Mouse (Mus musculus): ENCODE measurements around the gene Gne. TPM values are rescaled to one million over a fixed set of nuclear protein-coding genes. Genes with fewer than 3 reads are reported as not detected.
"Not testable (repeated sequence)": the region's sequence is repeated elsewhere in the genome, so short reads cannot be mapped to it uniquely, and the experiment has no call there.

Gne gene
- total and polyA plus RNA-seq, 2 experiments from 2014 or later: 24.2 to 44.0 TPM

- 84% methylated on average over 5 of the region's 5 CpGs for WGBS
- H3K27ac ChIP-seq (ENCODE audit: low read depth): no peak overlapping the region
- no peaks in the 10 kb centered on the region for H3K4me1 ChIP-seq (ENCODE audit: control insufficient read depth, insufficient read depth)
- H3K4me2 ChIP-seq (ENCODE audit: low read depth, low read length): no peak overlapping the region
- DNase-seq (ENCODE audit: low spot score) (no peak), ATAC-seq (ENCODE audit: insufficient read depth, low read depth) (no peak)
- no peaks in the 10 kb centered on the region for H3K27me3 ChIP-seq (ENCODE audit: control insufficient read depth, insufficient read depth, low read length)
- no peaks in the 10 kb centered on the region for H3K9me3 ChIP-seq (replicated peaks; ENCODE audit: control insufficient read depth, low read length)
- TF ChIP-seq EP300 (IDR thresholded peaks at IDR 0.05; ENCODE audit: low read depth): no peak
- no peak for TF ChIP-seq CTCF (IDR thresholded peaks at IDR 0.05; ENCODE audit: low read depth)
- no peak overlapping the region for H3K9ac ChIP-seq (replicated peaks; ENCODE audit: low read depth, low read length)
- H3K36me3 ChIP-seq (replicated peaks; ENCODE audit: control insufficient read depth, insufficient read depth, low read length): peaks cover 82% of the 10 kb centered on the region
- H3K4me3 ChIP-seq (ENCODE audit: low read depth, low read length): no peak overlapping the region
These were observed 34.2 kb downstream of the Gne start for GRCm38 (mm10) chr4:44049812-44050211.

DNA sequence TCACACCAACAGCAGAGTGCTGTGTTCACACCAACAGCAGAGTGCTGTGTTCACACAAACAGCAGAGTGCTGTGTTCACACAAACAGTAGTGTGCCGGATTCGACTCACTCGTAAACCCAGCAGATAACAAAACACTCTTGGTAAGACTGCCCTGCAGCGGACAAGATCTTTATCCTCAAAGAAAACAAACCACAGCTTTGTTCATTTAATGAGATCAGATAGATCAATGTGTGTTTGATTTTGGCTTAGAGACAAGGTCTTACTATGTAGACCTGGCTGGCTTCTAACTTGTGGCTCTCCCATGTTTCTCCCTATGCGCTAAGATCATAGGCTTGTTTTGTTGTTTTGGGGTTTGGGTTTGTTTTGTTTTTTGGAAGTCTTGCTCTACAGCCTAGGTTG, 37.9 kb downstream of the Gne start:
- H3K9me3 ChIP-seq (replicated peaks; ENCODE audit: control insufficient read depth, low read length): no peaks in the 10 kb centered on the region
- no peaks in the 10 kb centered on the region for H3K4me1 ChIP-seq (ENCODE audit: control insufficient read depth, insufficient read depth)
- no peak for ATAC-seq (ENCODE audit: insufficient read depth, low read depth)
- H3K9ac ChIP-seq (replicated peaks; ENCODE audit: low read depth, low read length): no peak overlapping the region
- H3K36me3 ChIP-seq (replicated peaks; ENCODE audit: control insufficient read depth, insufficient read depth, low read length): peaks cover 86% of the 10 kb centered on the region
- H3K27ac ChIP-seq (ENCODE audit: low read depth): no peak overlapping the region
- no peak for TF ChIP-seq EP300 (IDR thresholded peaks at IDR 0.05; ENCODE audit: low read depth)
- TF ChIP-seq CTCF (IDR thresholded peaks at IDR 0.05; ENCODE audit: low read depth): no peak
- no peak overlapping the region for H3K4me3 ChIP-seq (ENCODE audit: low read depth, low read length)
- no peaks in the 10 kb centered on the region for H3K27me3 ChIP-seq (ENCODE audit: control insufficient read depth, insufficient read depth, low read length)
- no peak overlapping the region for H3K4me2 ChIP-seq (ENCODE audit: low read depth, low read length)
- WGBS: 80% methylated on average over 5 of the region's 5 CpGs
- no peak for DNase-seq (ENCODE audit: low spot score)

- Histone ChIP-seq H3K4me1 (ENCODE audit: control insufficient read depth, insufficient read depth) (no peaks in the 10 kb centered on the region), H3K36me3 (replicated peaks; ENCODE audit: control insufficient read depth, insufficient read depth, low read length) (peaks cover 86% of the 10 kb centered on the region), H3K27ac (ENCODE audit: low read depth) (no peak overlapping the region), H3K4me2 (ENCODE audit: low read depth, low read length) (no peak overlapping the region), H3K4me3 (ENCODE audit: low read depth, low read length) (no peak overlapping the region), H3K27me3 (ENCODE audit: control insufficient read depth, insufficient read depth, low read length) (no peaks in the 10 kb centered on the region), H3K9ac (replicated peaks; ENCODE audit: low read depth, low read length) (no peak overlapping the region), H3K9me3 (replicated peaks; ENCODE audit: control insufficient read depth, low read length) (no peaks in the 10 kb centered on the region)
- ATAC-seq (ENCODE audit: insufficient read depth, low read depth) (no peak), DNase-seq (ENCODE audit: low spot score) (no peak)
- 91% methylated on average over 5 of the region's 5 CpGs for WGBS
- no peak for TF ChIP-seq CTCF (IDR thresholded peaks at IDR 0.05; ENCODE audit: low read depth)
- no peak for TF ChIP-seq EP300 (IDR thresholded peaks at IDR 0.05; ENCODE audit: low read depth)
These were observed 39.2 kb downstream of the Gne start for GRCm38 (mm10) chr4:44044685-44045356.

DNA sequence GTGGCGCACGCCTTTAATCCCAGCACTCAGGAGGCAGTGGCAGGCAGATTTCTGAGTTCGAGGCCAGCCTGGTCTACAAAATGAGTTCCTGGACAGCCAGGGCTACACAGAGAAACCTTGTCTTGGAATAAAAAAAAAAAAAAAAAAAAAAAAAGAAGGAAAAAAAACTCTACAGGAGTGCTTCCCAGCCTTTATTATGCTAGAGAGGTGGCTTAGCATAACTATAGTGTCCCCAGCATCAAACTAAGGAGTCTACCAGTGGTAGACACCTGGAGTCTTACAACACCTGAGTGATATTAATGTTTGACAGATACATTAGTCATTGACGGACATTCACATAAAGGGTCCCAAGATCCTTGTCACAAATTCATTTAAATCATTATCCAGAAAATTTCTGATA, 40.8 kb downstream of the Gne start:
- H3K36me3 ChIP-seq (replicated peaks; ENCODE audit: control insufficient read depth, insufficient read depth, low read length): peaks cover 87% of the 10 kb centered on the region
- not testable (repeated sequence) for H3K9me3 ChIP-seq (replicated peaks; ENCODE audit: control insufficient read depth, low read length); H3K4me3 ChIP-seq (ENCODE audit: low read depth, low read length); H3K27me3 ChIP-seq (ENCODE audit: control insufficient read depth, insufficient read depth, low read length); ATAC-seq (ENCODE audit: insufficient read depth, low read depth); H3K4me1 ChIP-seq (ENCODE audit: control insufficient read depth, insufficient read depth); DNase-seq (ENCODE audit: low spot score); H3K9ac ChIP-seq (replicated peaks; ENCODE audit: low read depth, low read length); H3K27ac ChIP-seq (ENCODE audit: low read depth); H3K4me2 ChIP-seq (ENCODE audit: low read depth, low read length)
- WGBS: 95% methylated on average over 4 of the region's 4 CpGs

DNA sequence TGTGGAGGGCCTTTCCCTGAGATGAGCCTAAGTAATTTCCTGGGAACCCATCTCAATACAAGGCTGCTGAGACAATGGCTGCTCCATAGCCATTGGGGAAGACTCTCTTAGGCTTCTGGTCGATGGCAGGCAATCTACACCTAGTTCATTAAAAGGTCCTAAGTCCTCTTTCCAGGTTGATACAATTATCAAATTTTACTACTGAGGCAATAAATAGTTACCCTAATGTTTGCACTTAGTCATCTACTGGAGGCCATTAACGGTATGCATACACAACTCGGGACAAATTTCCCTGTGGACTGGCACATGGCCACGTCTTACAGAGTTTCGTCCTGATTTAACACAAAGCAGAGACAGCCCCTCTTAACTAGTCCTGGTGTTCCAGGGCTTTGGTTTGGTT, 41.5 kb downstream of the Gne start:
- no peak for TF ChIP-seq EP300 (IDR thresholded peaks at IDR 0.05; ENCODE audit: low read depth)
- TF ChIP-seq CTCF (IDR thresholded peaks at IDR 0.05; ENCODE audit: low read depth): no peak
- H3K36me3 ChIP-seq (replicated peaks; ENCODE audit: control insufficient read depth, insufficient read depth, low read length): peaks cover 86% of the 10 kb centered on the region

GRCm38 (mm10) chr4:44040802-44041201, 43.2 kb downstream of the Gne start:
- TF ChIP-seq CTCF (IDR thresholded peaks at IDR 0.05; ENCODE audit: low read depth) (no peak), EP300 (IDR thresholded peaks at IDR 0.05; ENCODE audit: low read depth) (no peak)
- H3K4me3 ChIP-seq (ENCODE audit: low read depth, low read length): no peak overlapping the region
- H3K9me3 ChIP-seq (replicated peaks; ENCODE audit: control insufficient read depth, low read length): no peaks in the 10 kb centered on the region
- no peak overlapping the region for H3K27ac ChIP-seq (ENCODE audit: low read depth)
- no peak overlapping the region for H3K4me2 ChIP-seq (ENCODE audit: low read depth, low read length)
- no peaks in the 10 kb centered on the region for H3K4me1 ChIP-seq (ENCODE audit: control insufficient read depth, insufficient read depth)
- H3K27me3 ChIP-seq (ENCODE audit: control insufficient read depth, insufficient read depth, low read length): no peaks in the 10 kb centered on the region
- H3K9ac ChIP-seq (replicated peaks; ENCODE audit: low read depth, low read length): no peak overlapping the region
- H3K36me3 ChIP-seq (replicated peaks; ENCODE audit: control insufficient read depth, insufficient read depth, low read length): peaks cover 88% of the 10 kb centered on the region
- WGBS: 96% methylated on average over 4 of the region's 4 CpGs
- ATAC-seq (ENCODE audit: insufficient read depth, low read depth): no peak
- DNase-seq (ENCODE audit: low spot score): no peak

More for the DNA sequence above, 41.5 kb downstream of the Gne start:
- Histone ChIP-seq H3K27me3 (ENCODE audit: control insufficient read depth, insufficient read depth, low read length) (no peaks in the 10 kb centered on the region), H3K4me2 (ENCODE audit: low read depth, low read length) (no peak overlapping the region), H3K4me3 (ENCODE audit: low read depth, low read length) (no peak overlapping the region), H3K4me1 (ENCODE audit: control insufficient read depth, insufficient read depth) (no peaks in the 10 kb centered on the region), H3K9me3 (replicated peaks; ENCODE audit: control insufficient read depth, low read length) (no peaks in the 10 kb centered on the region), H3K27ac (ENCODE audit: low read depth) (no peak overlapping the region), H3K9ac (replicated peaks; ENCODE audit: low read depth, low read length) (no peak overlapping the region)
- WGBS: 87% methylated on average over 5 of the region's 5 CpGs
- ATAC-seq (ENCODE audit: insufficient read depth, low read depth) (no peak), DNase-seq (ENCODE audit: low spot score) (no peak)
